Mouse (Mus musculus) small intestine, adult 2 months (tissue): ENCODE results near the gene Capn8.

Source experiments
- CTCF ChIP-seq: fragments of 200-500 bp; IDR thresholded peaks from 2 replicates; pipeline ENCODE4 v1.5.1; 2012; ENCODE audit warnings: low read depth, mild to moderate bottlenecking, control low read depth, inconsistent platforms, low read length, moderate library complexity, mixed read lengths; ENCODE audit not compliant: insufficient replicate concordance, insufficient read length; ENCODE audit errors: extremely low read depth
- POLR2A ChIP-seq: fragments of 200-500 bp; IDR thresholded peaks from 2 replicates; pipeline ENCODE4 v1.6.1; 2012; ENCODE audit warnings: low read depth, mild to moderate bottlenecking, control low read depth, inconsistent platforms, low read length, moderate library complexity

DNA sequence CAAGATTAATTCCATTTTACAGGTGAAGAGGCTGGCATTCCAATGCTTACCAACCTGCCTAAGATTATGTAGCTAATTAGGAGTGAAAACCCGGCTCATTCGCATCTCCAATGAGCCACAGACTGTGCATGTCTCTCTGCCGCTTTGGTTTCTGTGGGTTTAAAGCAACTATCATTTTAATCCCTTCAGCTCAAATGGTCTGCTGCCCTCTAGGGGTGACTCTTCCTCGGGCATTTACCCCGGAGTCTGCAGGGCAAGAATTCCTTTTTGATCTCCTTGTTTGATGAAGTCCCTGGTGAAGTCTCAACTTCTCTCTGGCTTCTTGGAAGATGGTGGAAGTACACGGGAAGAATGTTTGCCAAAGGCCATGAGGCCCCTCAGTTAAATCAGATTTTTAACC is 93.0 kb downstream of the Capn8 start:
- TF ChIP-seq CTCF (peak; percentile 65; the same call in 1 of the 2 replicates), POLR2A (no peak)
